Mouse (Mus musculus): ENCODE data around the gene Cyb5r3. TPM values are rescaled to one million over a fixed set of nuclear protein-coding genes. Genes with fewer than 3 reads are reported as not detected.

The Cyb5r3 gene
- polyA plus RNA-seq, 1 experiment: 707 TPM

GRCm38 (mm10) chr15:83106426-83106825, 66.0 kb downstream of the Cyb5r3 start:
- Histone ChIP-seq H3K27me3 (ENCODE audit: control insufficient read depth, insufficient read depth, insufficient read length) (no peaks in the 10 kb centered on the region), H3K4me2 (ENCODE audit: low read depth) (no peak overlapping the region), H3K36me3 (ENCODE audit: control insufficient read depth, insufficient read depth) (no peaks in the 10 kb centered on the region), H3K4me3 (no peak overlapping the region), H3ac (ENCODE audit: control insufficient read depth, insufficient read length) (no peak overlapping the region), H3K79me2 (ENCODE audit: control insufficient read depth, insufficient read depth) (no peaks in the 10 kb centered on the region)
- TF ChIP-seq MYOD1 (IDR thresholded peaks at IDR 0.05; ENCODE audit: control insufficient read depth in 1 of 3, insufficient read length in 2 of 3, low read depth in 2 of 3): no peak
- no peak for TF ChIP-seq POLR2A (IDR thresholded peaks at IDR 0.05; ENCODE audit: insufficient read length, low read depth)
- TF ChIP-seq REST (IDR thresholded peaks at IDR 0.05; ENCODE audit: insufficient read depth, insufficient read length): no peak
- no peak for TF ChIP-seq POLR2AphosphoS2 (IDR thresholded peaks at IDR 0.05; ENCODE audit: insufficient read length, low read depth)
- no peak for TF ChIP-seq MYOG (IDR thresholded peaks at IDR 0.05; ENCODE audit: control insufficient read depth in 1 of 3, insufficient read depth in 1 of 3, insufficient read length in 2 of 3, low read depth in 2 of 3)
- no peak for TF ChIP-seq E2F4 (IDR thresholded peaks at IDR 0.05; ENCODE audit: insufficient read depth)
- no peak for TF ChIP-seq CEBPB (IDR thresholded peaks at IDR 0.05; ENCODE audit: insufficient read depth, poor library complexity, severe bottlenecking)
- no peak for TF ChIP-seq MAX (IDR thresholded peaks at IDR 0.05; ENCODE audit: low read depth)
- no peak for TF ChIP-seq TCF3 (IDR thresholded peaks at IDR 0.05; ENCODE audit: insufficient read length, low read depth)
- TF ChIP-seq USF1 (IDR thresholded peaks at IDR 0.05; ENCODE audit: low read depth): no peak
- no peak for TF ChIP-seq SRF (IDR thresholded peaks at IDR 0.05; ENCODE audit: control insufficient read depth, insufficient read length, low read depth)
- TF ChIP-seq TCF12 (IDR thresholded peaks at IDR 0.05; ENCODE audit: insufficient read depth, poor library complexity, severe bottlenecking): no peak

Other genes with a start within 250 kb of the Cyb5r3 start
- 11.1 TPM for gene Tcf20, start 184.7 kb downstream of the Cyb5r3 start, polyA plus RNA-seq (2012; fragmentation: generic; extraction: Trizol)
- not detected for gene Nfam1, start 139.3 kb downstream of the Cyb5r3 start, polyA plus RNA-seq (2012; fragmentation: generic; extraction: Trizol)
- gene Serhl, start 83.1 kb downstream of the Cyb5r3 start, polyA plus RNA-seq (2012; fragmentation: generic; extraction: Trizol): 33.7 TPM
- 172 TPM for gene Rrp7a, start 49.8 kb downstream of the Cyb5r3 start, polyA plus RNA-seq (2012; fragmentation: generic; extraction: Trizol)
- 85.9 TPM for gene Poldip3, start 23.2 kb downstream of the Cyb5r3 start, polyA plus RNA-seq (2012; fragmentation: generic; extraction: Trizol)
- gene A4galt, start 79.2 kb upstream of the Cyb5r3 start, polyA plus RNA-seq (2012; fragmentation: generic; extraction: Trizol): 28.4 TPM
- gene Arfgap3, start 177.7 kb upstream of the Cyb5r3 start, polyA plus RNA-seq (2012; fragmentation: generic; extraction: Trizol): 45.3 TPM